Mouse (Mus musculus) intestine, postnatal 0 days (tissue): Measurements from ENCODE around the gene Lrrk1. TPM values are rescaled to one million over a fixed set of nuclear protein-coding genes. Genes with fewer than 3 reads are reported as not detected.

Experiments used
- ATAC-seq: fragments of 200-750 bp; cut with Nextera tagmentation; 2 replicates; pipeline ENCODE4 v1.8.0; 2017; ENCODE audit warnings: mild to moderate bottlenecking, moderate TSS enrichment, moderate library complexity
- H3K27ac ChIP-seq: fragments of 300-500 bp; sonication (generic); 2 replicates; pipeline ENCODE4 v1.5.1; 2014; ENCODE audit warnings: mild to moderate bottlenecking, low read depth, low read length, moderate library complexity
- H3K27me3 ChIP-seq: fragments of 300-500 bp; sonication (generic); replicated peaks from 2 replicates; pipeline ENCODE4 v1.6.1; 2014; ENCODE audit warnings: low read length, mixed read lengths; ENCODE audit not compliant: control insufficient read depth, insufficient read depth
- H3K36me3 ChIP-seq: fragments of 300-500 bp; sonication (generic); 2 replicates; pipeline ENCODE4 v1.6.1; 2014; ENCODE audit warnings: mild to moderate bottlenecking, moderate library complexity; ENCODE audit not compliant: control insufficient read depth, insufficient read depth
- H3K4me1 ChIP-seq: fragments of 300-500 bp; sonication (generic); replicated peaks from 2 replicates; pipeline ENCODE4 v1.6.1; 2014; ENCODE audit warnings: antibody characterized with exemption, low read length, mixed read lengths; ENCODE audit not compliant: control insufficient read depth, insufficient read depth
- H3K4me2 ChIP-seq: fragments of 300-500 bp; sonication (generic); replicated peaks from 2 replicates; pipeline ENCODE4 v1.6.1; 2014; ENCODE audit warnings: low read depth, mild to moderate bottlenecking, moderate library complexity
- H3K4me3 ChIP-seq: fragments of 300-500 bp; sonication (generic); 2 replicates; pipeline ENCODE4 v1.5.1; 2014; ENCODE audit warnings: low read depth, low read length
- H3K9ac ChIP-seq: fragments of 300-500 bp; sonication (generic); 2 replicates; pipeline ENCODE4 v1.6.1; 2014; ENCODE audit warnings: mild to moderate bottlenecking, low read depth, low read length
- H3K9me3 ChIP-seq: fragments of 300-500 bp; sonication (generic); 2 replicates; pipeline ENCODE4 v1.6.1; 2016; ENCODE audit warnings: mixed run types; ENCODE audit not compliant: control insufficient read depth
- CTCF ChIP-seq: sonication (generic); IDR thresholded peaks from 2 replicates; pipeline ENCODE4 v1.5.1; 2016; ENCODE audit warnings: low read depth, mild to moderate bottlenecking, control low read depth, antibody characterized with exemption, moderate library complexity
- WGBS: fragments of 180-500 bp; shearing (Covaris S2); extraction: QIAGEN DNeasy Blood & Tissue Kit; methylation state at CpG from one replicate; pipeline ENCODE4 v1.1.7; 2014; 5-methylcytosine and 5-hydroxymethylcytosine counted together
- polyA plus RNA-seq: library from polyadenylated mRNA; unstranded; fragments of >200 nt; fragmentation: Nextera tagmentation; extraction: Ambion mirVana; gene quantifications from 2 replicates; pipeline ENCODE4 v1.2.1, GENCODE M21; 2015

The Lrrk1 gene
- polyA plus RNA-seq, 1 experiment from 2014 or later = 6.1 TPM

- Histone ChIP-seq H3K27me3 (no peaks in the 10 kb centered on the region), H3K4me1 (no peaks in the 10 kb centered on the region), H3K36me3 (no peaks in the 10 kb centered on the region; the same call in 1 of the 2 replicates), H3K9me3 (no peaks in the 10 kb centered on the region), H3K9ac (no peak overlapping the region), H3K4me2 (no peak overlapping the region), H3K4me3 (no peak overlapping the region), H3K27ac (no peak overlapping the region)
- ATAC-seq = no peak
- peak; percentile 77 for TF ChIP-seq CTCF
- WGBS = 51% methylated on average over 4 of the region's 4 CpGs
Observed at GRCm38 (mm10) chr7:66342323-66342722, 45.8 kb downstream of the Lrrk1 start.

GRCm38 (mm10) chr7:66340044-66340443 is 48.1 kb downstream of the Lrrk1 start:
- no peaks in the 10 kb centered on the region for H3K27me3 ChIP-seq
- no peaks in the 10 kb centered on the region for H3K9me3 ChIP-seq
- 0 out of 2 replicates have a peak overlapping the region, but pooled peaks have one; percentile 15 for H3K27ac ChIP-seq
- no peaks in the 10 kb centered on the region; the same call in 1 of the 2 replicates for H3K36me3 ChIP-seq
- WGBS = 30% methylated on average over 3 of the region's 3 CpGs
- H3K4me1 ChIP-seq = no peaks in the 10 kb centered on the region
- no peak overlapping the region for H3K4me3 ChIP-seq
- no peak for ATAC-seq
- no peak for TF ChIP-seq CTCF
- no peak overlapping the region for H3K9ac ChIP-seq
- H3K4me2 ChIP-seq = no peak overlapping the region

- no peak for TF ChIP-seq CTCF
Observed at GRCm38 (mm10) chr7:66339625-66340024, 48.5 kb downstream of the Lrrk1 start.

GRCm38 (mm10) chr7:66336955-66337354 is 51.2 kb downstream of the Lrrk1 start:
- no peak for TF ChIP-seq CTCF
- 78% methylated on average over 2 of the region's 2 CpGs for WGBS
- H3K4me1 ChIP-seq = no peaks in the 10 kb centered on the region
- H3K4me3 ChIP-seq = no peak overlapping the region
- no peak overlapping the region for H3K9ac ChIP-seq
- ATAC-seq = no peak
- H3K27ac ChIP-seq = no peak overlapping the region
- no peaks in the 10 kb centered on the region for H3K27me3 ChIP-seq
- H3K9me3 ChIP-seq = no peaks in the 10 kb centered on the region
- no peak overlapping the region for H3K4me2 ChIP-seq
- peaks cover 20% of the 10 kb centered on the region for H3K36me3 ChIP-seq

More at GRCm38 (mm10) chr7:66339625-66340024, 48.5 kb downstream of the Lrrk1 start:
- no peak for ATAC-seq
- H3K4me2 ChIP-seq = no peak overlapping the region
- H3K4me3 ChIP-seq = no peak overlapping the region
- H3K27me3 ChIP-seq = no peaks in the 10 kb centered on the region
- no peaks in the 10 kb centered on the region for H3K4me1 ChIP-seq
- H3K27ac ChIP-seq = 0 out of 2 replicates have a peak overlapping the region, but pooled peaks have one; percentile 15
- H3K9me3 ChIP-seq = no peaks in the 10 kb centered on the region
- peaks cover 2% of the 10 kb centered on the region; the same call in 1 of the 2 replicates for H3K36me3 ChIP-seq
- H3K9ac ChIP-seq = no peak overlapping the region
- 16% methylated on average over 5 of the region's 5 CpGs for WGBS

GRCm38 (mm10) chr7:66333906-66334500 is 54.1 kb downstream of the Lrrk1 start:
- no peak overlapping the region for H3K4me3 ChIP-seq
- no peak for TF ChIP-seq CTCF
- no peaks in the 10 kb centered on the region for H3K27me3 ChIP-seq
- no peak overlapping the region for H3K9ac ChIP-seq
- H3K9me3 ChIP-seq = no peaks in the 10 kb centered on the region
- H3K27ac ChIP-seq = no peak overlapping the region
- ATAC-seq = no peak
- WGBS = 86% methylated on average over 4 of the region's 4 CpGs
- H3K4me1 ChIP-seq = no peaks in the 10 kb centered on the region
- H3K4me2 ChIP-seq = no peak overlapping the region
- peaks cover 32% of the 10 kb centered on the region for H3K36me3 ChIP-seq

- no peak overlapping the region for H3K27ac ChIP-seq
- WGBS = 87% methylated on average over 8 of the region's 8 CpGs
- H3K9me3 ChIP-seq = no peaks in the 10 kb centered on the region
- H3K4me3 ChIP-seq = no peak overlapping the region
- no peaks in the 10 kb centered on the region for H3K4me1 ChIP-seq
- H3K27me3 ChIP-seq = no peaks in the 10 kb centered on the region
- peaks cover 36% of the 10 kb centered on the region for H3K36me3 ChIP-seq
- no peak overlapping the region for H3K9ac ChIP-seq
- no peak overlapping the region for H3K4me2 ChIP-seq
- ATAC-seq = no peak
- no peak for TF ChIP-seq CTCF
Observed at GRCm38 (mm10) chr7:66332340-66332739, 55.8 kb downstream of the Lrrk1 start.
